7 mouse cellular contexts compared by ENCODE assay signal in genomic region chr3:41082885-41083789, GRCm38 (mm10). TPM values are rescaled to one million over a fixed set of nuclear protein-coding genes. Genes with fewer than 3 reads are reported as not detected.
DNase-seq lines count a peak whose midpoint lies in the region; ATAC-seq lines count a peak whose summit lies in the region.

TSS of gene Pgrmc2 (minus strand) at chr3:41083046.

- peak within 1 kb of the TSS; percentile 88 for H3K4me2 ChIP-seq in intestine, embryonic 16.5 days (ENCODE audit: low read depth, low read length)
- H3K4me2 ChIP-seq in midbrain, embryonic 11.5 days: peak within 1 kb of the TSS; percentile 59

- peak within 1 kb of the TSS; percentile 94 for H3K27ac ChIP-seq in intestine, embryonic 16.5 days (ENCODE audit: low read length)
- H3K27ac ChIP-seq in midbrain, embryonic 11.5 days (ENCODE audit: low read depth, low read length): peak within 1 kb of the TSS; percentile 73

- intact Hi-C loops in left cerebral cortex, postnatal 36 days (cut with DNase I): loop anchor here (2.0 kb wide), 2 partner anchors 134 to 482 kb away; partner anchors contain the start of gene Larp1b

- no peaks in the 10 kb centered on the region for H3K36me3 ChIP-seq in intestine, embryonic 16.5 days (ENCODE audit: control insufficient read depth, insufficient read depth, low read length)
- no peaks in the 10 kb centered on the region for H3K36me3 ChIP-seq in midbrain, embryonic 11.5 days (ENCODE audit: control insufficient read depth, insufficient read depth, low read length)

- peak within 1 kb of the TSS; percentile 94 for H3K9ac ChIP-seq in intestine, embryonic 16.5 days (ENCODE audit: low read depth, low read length)
- H3K9ac ChIP-seq in midbrain, embryonic 11.5 days (ENCODE audit: low read length): peak within 1 kb of the TSS; percentile 81

- peak within 1 kb of the TSS; percentile 98 for H3K4me3 ChIP-seq in intestine, embryonic 16.5 days (ENCODE audit: low read length)
- H3K4me3 ChIP-seq in midbrain, embryonic 11.5 days (ENCODE audit: low read depth, low read length): peak within 1 kb of the TSS; percentile 86

- no peaks in the 10 kb centered on the region for H3K27me3 ChIP-seq in intestine, embryonic 16.5 days (replicated peaks; ENCODE audit: control insufficient read depth, insufficient read depth, low read length)
- no peaks in the 10 kb centered on the region for H3K27me3 ChIP-seq in midbrain, embryonic 11.5 days (ENCODE audit: control insufficient read depth, insufficient read depth, low read length)

- WGBS in intestine, embryonic 16.5 days: under 1% methylated on average over 80 of the region's 95 CpGs
- WGBS in midbrain, embryonic 11.5 days: under 1% methylated on average over 83 of the region's 95 CpGs

- peak; percentile 98 for DNase-seq in adrenal gland, adult 8-10 months
- DNase-seq in embryo, embryonic 9.5 days (ENCODE audit: extremely low spot score): peak; percentile 98
- DNase-seq in gastrocnemius, postnatal 4 days (ENCODE audit: low spot score in 2 of 2): peak; percentile 96 to 97
- DNase-seq in left cerebral cortex, postnatal 36 days (ENCODE audit: low spot score in 2 of 2): peak; percentile 97 to 99
- peak; percentile 100 for DNase-seq in midbrain, embryonic 11.5 days (ENCODE audit: low spot score, missing footprints)
- DNase-seq in skeletal muscle tissue, adult 2 months (ENCODE audit: low read depth, low spot score): peak; percentile 99

- peaks cover 18% of the 10 kb centered on the region for H3K4me1 ChIP-seq in intestine, embryonic 16.5 days (ENCODE audit: control insufficient read depth, insufficient read depth, low read length)
- H3K4me1 ChIP-seq in midbrain, embryonic 11.5 days (ENCODE audit: control insufficient read depth, insufficient read depth, low read length): peaks cover 9% of the 10 kb centered on the region

- peak; percentile 97 for ATAC-seq in intestine, embryonic 16.5 days
- ATAC-seq in midbrain, embryonic 11.5 days (ENCODE audit: low FRiP score): peak; percentile 98

- no peaks in the 10 kb centered on the region for H3K9me3 ChIP-seq in intestine, embryonic 16.5 days (ENCODE audit: control insufficient read depth, low read length)
- H3K9me3 ChIP-seq in midbrain, embryonic 11.5 days (ENCODE audit: control insufficient read depth, low read length): no peaks in the 10 kb centered on the region

RNA-seq across cellular contexts. Expression of gene Pgrmc2, which starts in this region (rescaled TPM):
- total RNA-seq in adrenal gland, adult 8-10 months (2022): 10 to 100 TPM; 50.4 to 57.7 (median 54.3) TPM
- 10 to 100 TPM; 51.3 to 55.0 TPM for total RNA-seq in gastrocnemius, postnatal 4 days (2021)
- 57.6 and 70.9 TPM in 2 replicates for polyA plus RNA-seq in intestine, embryonic 16.5 days (2015; fragmentation: Nextera tagmentation; extraction: Ambion mirVana)
- total RNA-seq in left cerebral cortex, postnatal 36 days (2021): 10 to 100 TPM; 59.3 to 59.9 TPM
- 27.6 and 27.7 TPM in 2 replicates for polyA plus RNA-seq in midbrain, embryonic 11.5 days (2014; fragmentation: Nextera tagmentation; extraction: Ambion mirVana)

Comparison
In these comparisons a context has a peak if more than half of its experiments do, and no peak if none do; other contexts are left out.
1. Peak in every context shown above with its lines: DNase-seq, ATAC-seq, H3K4me3 ChIP-seq and H3K27ac ChIP-seq.